10 mouse cellular contexts compared by ENCODE assay signal in the genomic region with DNA sequence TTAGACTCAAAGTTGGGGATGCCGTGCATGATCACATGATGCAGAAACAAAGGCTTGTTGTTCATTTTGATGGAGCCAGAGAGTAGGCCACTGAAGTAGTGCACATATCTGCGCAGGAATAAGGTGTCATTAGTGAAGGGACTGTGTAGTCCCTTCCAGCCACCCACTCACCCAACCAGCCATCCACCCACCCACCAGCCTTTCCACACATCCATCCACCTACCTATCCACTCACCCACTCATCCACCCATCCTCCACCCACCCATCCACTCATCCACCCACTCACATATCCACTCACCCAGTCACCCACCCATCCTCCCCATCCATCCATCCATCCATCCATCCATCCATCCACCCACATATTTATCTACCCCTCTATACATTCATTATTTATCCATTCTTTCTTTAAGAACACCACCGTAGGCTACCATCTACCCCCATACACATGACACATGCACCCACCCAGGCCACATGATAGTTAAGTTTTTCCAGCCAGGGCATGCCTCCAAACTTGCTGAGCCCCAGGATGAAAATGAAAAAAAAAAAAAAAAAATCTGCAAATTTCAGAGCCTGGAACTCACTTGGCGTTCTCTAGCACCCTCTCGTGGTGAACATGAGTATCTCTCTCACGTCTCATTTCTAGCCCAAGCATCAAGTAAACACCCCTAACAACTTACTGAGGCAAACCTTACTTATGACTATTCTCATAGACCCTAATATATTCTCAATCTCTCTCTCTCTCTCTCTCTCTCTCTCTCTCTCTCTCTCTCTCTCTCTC.
DNase-seq lines count a peak whose midpoint lies in the region; ATAC-seq lines count a peak whose summit lies in the region.
"Had no signal": no experiment of that assay in that cellular context is flagged by ENCODE, and none has a peak within 500 bp of the region (broad histone marks: within the 10 kb centered on the region; RNA-seq: fewer than 3 reads in every experiment).

No protein-coding gene starts in this region.

- WGBS in heart, embryonic 10.5 days = 43% methylated on average over 6 of the region's 6 CpGs
- WGBS in midbrain, embryonic 15.5 days = 44% methylated on average over 6 of the region's 6 CpGs

- H3K27me3 ChIP-seq in heart, embryonic 10.5 days (ENCODE audit: insufficient read depth, poor library complexity, severe bottlenecking) = peaks cover 33% of the 10 kb centered on the region
- H3K27me3 ChIP-seq in midbrain, embryonic 15.5 days (replicated peaks) = no peaks in the 10 kb centered on the region
- H3K27me3 ChIP-seq: embryonic facial prominence, embryonic 12.5 days; liver, embryonic 15.5 days had no signal

- peak; percentile 77 to 81 for DNase-seq in heart, adult 18-20 months
- DNase-seq in heart, embryonic 10.5 days (ENCODE audit: low spot score) = no peak
- DNase-seq in 3T3-L1 (ENCODE audit: low read depth, low spot score) = peak; percentile 86
- DNase-seq in MN1 (ENCODE audit: low spot score) = peak; percentile 72
- DNase-seq in embryo, embryonic 11.5 days (ENCODE audit: low read depth, low spot score) = peak; percentile 67
- no peak for DNase-seq in spleen, postnatal 4 days (ENCODE audit: low spot score in 2 of 2)

- no peak overlapping the region for H3K9ac ChIP-seq in midbrain, embryonic 15.5 days
- H3K9ac ChIP-seq: embryonic facial prominence, embryonic 12.5 days; liver, embryonic 15.5 days had no signal

- peaks cover 83% of the 10 kb centered on the region for H3K36me3 ChIP-seq in heart, embryonic 10.5 days
- H3K36me3 ChIP-seq in midbrain, embryonic 15.5 days (replicated peaks) = no peaks in the 10 kb centered on the region

- no peaks in the 10 kb centered on the region for H3K9me3 ChIP-seq in heart, embryonic 10.5 days
- H3K9me3 ChIP-seq in midbrain, embryonic 15.5 days = no peaks in the 10 kb centered on the region
- H3K9me3 ChIP-seq: embryonic facial prominence, embryonic 12.5 days; liver, embryonic 15.5 days had no signal

- H3K4me2 ChIP-seq in midbrain, embryonic 15.5 days = no peak overlapping the region
- H3K4me2 ChIP-seq: embryonic facial prominence, embryonic 12.5 days; liver, embryonic 15.5 days had no signal

- H3K4me1 ChIP-seq in heart, embryonic 10.5 days = peaks cover 21% of the 10 kb centered on the region
- H3K4me1 ChIP-seq in midbrain, embryonic 15.5 days = no peaks in the 10 kb centered on the region
- H3K4me1 ChIP-seq: embryonic facial prominence, embryonic 12.5 days; liver, embryonic 15.5 days had no signal

- no peak overlapping the region for H3K4me3 ChIP-seq in heart, embryonic 10.5 days
- H3K4me3 ChIP-seq in midbrain, embryonic 15.5 days = no peak overlapping the region
- H3K4me3 ChIP-seq: embryonic facial prominence, embryonic 12.5 days; liver, embryonic 15.5 days had no signal

- ATAC-seq in inflammation-experienced regulatory T-cells, adult 6 months = peak; percentile 46
- ATAC-seq in midbrain, embryonic 15.5 days (replicated peaks) = peak; percentile 42; the same call in 1 of the 2 replicates

- no peak overlapping the region for H3K27ac ChIP-seq in heart, embryonic 10.5 days
- H3K27ac ChIP-seq in midbrain, embryonic 15.5 days = no peak overlapping the region
- H3K27ac ChIP-seq: embryonic facial prominence, embryonic 12.5 days; liver, embryonic 15.5 days had no signal

Comparison
In these comparisons a context has a peak if more than half of its experiments do, and no peak if none do; other contexts are left out.
1. DNase-seq: peak in heart, adult 18-20 months (2 of 2), 3T3-L1 (single experiment), MN1 (single experiment) and embryo, embryonic 11.5 days (single experiment); none in heart, embryonic 10.5 days (single experiment) and spleen, postnatal 4 days (0 of 2).